Mouse (Mus musculus) heart, adult 11 months (tissue): ENCODE measurements around the gene Atp8b2.

Source experiments
- DNase-seq: peaks from one replicate; pipeline ENCODE4 v3.0.0; 2022

The Atp8b2 gene

GRCm38 (mm10) chr3:89959435-89959834, 3.9 kb downstream of the Atp8b2 start:
- DNase-seq: peak; percentile 93

GRCm38 (mm10) chr3:89957880-89958279, 5.4 kb downstream of the Atp8b2 start:
- no peak for DNase-seq

DNA sequence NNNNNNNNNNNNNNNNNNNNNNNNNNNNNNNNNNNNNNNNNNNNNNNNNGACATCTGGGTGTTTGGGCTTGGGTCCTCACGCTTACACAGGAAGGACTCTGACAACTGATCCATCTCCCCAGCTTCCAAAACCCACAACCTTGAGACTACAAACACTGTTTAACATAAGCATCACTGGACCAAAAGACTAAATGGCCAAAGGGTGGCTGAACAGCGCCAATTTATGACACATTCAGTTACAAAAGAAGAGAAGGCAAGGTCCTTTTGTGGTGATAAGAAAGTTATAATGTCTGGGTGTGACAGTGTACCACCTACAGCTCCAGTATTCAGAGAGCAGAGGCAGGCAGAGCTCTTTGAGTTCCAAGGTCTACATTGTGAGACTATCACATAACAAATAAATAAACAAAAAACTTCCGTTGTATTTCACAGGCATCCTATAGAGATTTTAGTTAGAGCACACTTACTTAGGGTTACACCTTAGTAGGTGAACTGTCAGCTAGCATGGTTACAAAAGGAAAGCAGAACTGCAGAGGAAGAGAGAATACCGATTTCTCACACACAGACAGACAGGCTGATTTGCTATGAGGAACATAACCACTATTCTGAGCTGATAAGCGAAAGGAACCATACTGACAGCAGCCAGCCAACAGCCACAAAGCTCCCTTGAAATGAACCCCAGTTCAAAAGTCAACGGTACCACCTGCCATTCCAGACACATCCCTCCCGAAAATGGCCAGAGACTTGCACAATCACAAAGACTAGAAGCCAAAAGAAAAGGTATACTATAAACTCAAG, 6.9 kb downstream of the Atp8b2 start:
- DNase-seq: no peak

GRCm38 (mm10) chr3:89953420-89953819, 9.9 kb downstream of the Atp8b2 start:
- peak; percentile 93 for DNase-seq

GRCm38 (mm10) chr3:89948655-89949054, 14.7 kb downstream of the Atp8b2 start:
- no peak for DNase-seq

DNA sequence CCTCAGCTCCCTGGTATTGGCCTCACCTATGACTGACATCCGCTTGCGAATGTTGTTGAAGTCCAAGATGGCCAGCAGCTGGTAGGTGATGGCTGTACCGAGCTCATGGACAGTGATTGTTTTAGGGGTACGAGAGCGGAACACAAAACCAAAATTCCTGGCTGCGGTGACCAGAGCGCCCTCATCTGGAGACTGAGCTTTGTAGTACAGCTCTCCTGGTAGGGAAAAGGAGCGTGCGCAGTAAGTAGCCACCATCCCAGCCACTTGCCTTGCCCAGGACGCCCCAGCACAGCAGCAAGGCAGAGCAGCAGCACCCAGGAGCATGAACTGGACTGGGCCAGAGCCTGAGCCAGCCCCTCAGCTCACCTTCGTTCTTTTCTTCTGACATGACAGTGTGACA, 15.3 kb downstream of the Atp8b2 start:
- no peak for DNase-seq

GRCm38 (mm10) chr3:89945026-89945425, 18.3 kb downstream of the Atp8b2 start:
- no peak for DNase-seq

DNA sequence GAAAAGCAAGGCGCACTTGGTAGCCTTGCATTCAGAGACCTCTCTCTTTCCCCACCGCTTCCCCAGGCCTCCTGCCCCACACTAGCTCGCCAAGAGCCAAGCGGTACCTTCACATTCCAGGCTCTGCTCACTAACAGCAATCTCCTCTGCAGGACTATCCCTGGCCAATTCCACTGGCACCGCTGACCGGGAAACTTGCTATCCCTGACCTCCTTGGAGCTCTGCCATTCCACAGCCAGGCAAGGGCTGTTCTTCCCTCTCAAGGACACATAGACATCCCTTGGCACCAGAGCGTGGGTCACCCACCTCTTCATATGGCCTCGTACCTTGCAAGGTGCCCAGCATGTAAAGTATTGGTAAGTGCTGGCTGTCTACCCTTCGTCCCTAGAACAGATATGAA, 20.4 kb downstream of the Atp8b2 start:
- DNase-seq: peak; percentile 93

GRCm38 (mm10) chr3:89936495-89936894, 26.8 kb downstream of the Atp8b2 start:
- DNase-seq: no peak

- DNase-seq: no peak
These were observed 30.4 kb downstream of the Atp8b2 start for GRCm38 (mm10) chr3:89932925-89933324.

GRCm38 (mm10) chr3:89928956-89929355, 34.4 kb downstream of the Atp8b2 start:
- DNase-seq: no peak

DNA sequence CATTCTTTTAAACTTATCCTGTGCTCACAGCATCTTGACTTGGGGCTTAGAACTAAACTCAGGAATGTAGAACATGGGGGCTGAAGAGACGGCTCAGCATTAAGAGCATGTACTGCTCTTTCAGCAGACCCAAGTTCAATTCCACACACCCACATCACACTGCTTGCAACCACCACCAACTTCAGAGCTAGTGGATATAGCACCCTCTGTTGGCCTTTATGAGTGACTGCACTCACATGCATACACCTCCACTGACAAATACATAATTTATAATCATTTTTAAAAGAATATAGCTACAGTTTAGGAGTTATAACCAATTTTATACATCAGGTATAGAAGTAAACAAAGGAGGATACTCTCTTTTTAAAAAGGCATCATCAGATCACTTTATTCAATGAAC, 36.9 kb downstream of the Atp8b2 start:
- DNase-seq: no peak

GRCm38 (mm10) chr3:89920711-89921110, 42.6 kb downstream of the Atp8b2 start:
- DNase-seq: no peak

DNA sequence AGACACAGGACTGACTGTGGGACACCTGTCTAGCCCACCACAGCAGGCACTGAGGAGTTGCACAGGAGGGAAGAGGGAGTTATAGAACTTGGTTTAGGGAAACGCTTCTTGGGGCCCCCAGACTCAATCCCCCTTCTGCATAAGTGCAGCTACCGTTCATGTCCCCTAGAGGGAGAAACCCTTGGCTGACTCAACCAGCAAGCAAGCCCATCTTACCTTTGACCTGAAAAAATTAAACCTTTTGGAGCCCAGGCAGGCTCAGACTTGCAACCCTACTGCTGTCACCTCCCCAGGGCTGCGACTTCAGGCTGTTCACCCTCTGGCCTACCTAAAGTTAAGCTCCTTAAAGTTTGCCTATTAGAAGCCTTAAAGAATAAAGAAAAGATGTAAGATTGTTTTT, 45.9 kb downstream of the Atp8b2 start:
- peak; percentile 72 for DNase-seq

DNA sequence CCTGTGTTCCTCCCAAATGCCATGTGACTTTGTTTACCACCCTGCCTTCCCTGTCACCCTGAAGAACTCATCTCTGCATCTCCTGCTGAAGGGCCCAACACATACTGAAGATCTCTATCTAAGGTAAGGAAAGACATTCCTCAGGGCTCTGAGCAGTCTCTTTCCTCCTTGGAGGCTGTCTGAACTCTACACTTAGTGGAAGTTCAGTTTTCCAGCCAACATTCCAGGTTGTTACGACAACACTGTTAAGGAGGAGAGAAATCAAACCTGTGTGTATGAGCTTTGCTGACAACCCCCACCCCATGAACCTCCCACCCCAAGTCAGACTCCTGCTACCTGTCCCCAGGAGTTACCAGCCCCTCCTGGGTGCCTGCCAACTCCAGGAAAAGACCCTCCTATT, 46.7 kb downstream of the Atp8b2 start:
- peak; percentile 79 for DNase-seq

DNA sequence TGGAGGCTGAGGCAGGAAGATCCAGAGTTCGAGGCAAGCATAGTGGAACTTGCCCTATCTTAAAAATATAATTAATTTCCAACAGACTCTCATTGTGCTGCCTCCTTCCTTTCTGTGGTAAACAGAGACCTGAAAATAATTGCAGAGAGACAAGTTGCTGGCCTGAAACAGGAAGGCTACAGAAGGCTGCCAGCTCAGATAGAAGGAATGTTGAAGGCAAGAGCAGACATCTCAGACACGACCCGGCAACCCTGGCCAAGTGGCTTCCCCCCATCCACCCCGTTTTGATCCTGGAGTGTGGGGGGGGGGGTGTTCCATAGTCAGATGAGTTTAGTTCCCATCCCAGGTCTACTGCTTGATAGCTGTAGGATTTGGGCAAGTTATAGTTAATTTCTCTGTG, 48.6 kb downstream of the Atp8b2 start:
- DNase-seq: peak; percentile 55

DNA sequence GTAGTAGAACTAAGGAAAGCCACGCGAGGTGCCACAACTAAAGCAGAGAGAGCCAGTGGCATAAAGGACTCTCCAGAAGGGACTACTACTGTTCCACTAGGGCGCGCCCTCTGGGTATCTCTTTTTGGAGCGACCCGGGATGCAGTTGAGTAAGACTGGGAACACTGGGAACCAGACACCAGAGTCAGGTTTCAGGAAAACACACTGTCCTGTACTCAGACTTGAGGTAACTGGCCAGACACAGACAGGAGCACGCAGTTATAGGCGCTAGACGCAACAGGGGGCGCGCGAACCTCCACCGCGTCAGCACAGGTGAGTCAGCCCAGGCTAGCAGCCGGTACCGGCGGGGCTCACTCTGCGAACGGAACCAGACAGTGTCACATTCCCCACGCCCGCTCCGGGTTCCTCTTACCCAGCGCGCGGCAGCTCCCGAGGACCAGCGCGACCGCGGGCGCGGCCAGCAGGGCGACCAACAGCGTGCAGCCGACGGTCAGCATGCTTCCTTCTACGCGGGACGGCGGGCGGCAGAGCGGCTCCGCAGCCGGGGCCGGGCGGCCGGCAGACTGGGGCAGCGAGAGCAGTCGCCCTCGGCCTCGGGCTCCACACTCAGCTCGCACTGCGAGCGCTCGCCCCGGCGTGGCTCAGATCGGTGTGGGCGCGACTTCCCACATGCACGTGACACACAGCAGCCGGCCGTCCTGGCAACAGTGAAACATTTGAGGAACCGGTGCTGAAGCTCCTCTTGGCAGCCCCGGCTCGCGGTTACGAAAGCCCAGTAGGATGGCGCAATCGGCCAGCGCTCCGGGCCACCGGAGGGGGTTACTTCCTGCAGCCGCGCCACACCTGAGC, 50.5 kb downstream of the Atp8b2 start, which contains the start of gene Il6ra:
Gene Il6ra, minus strand, starts transcription at position 654 of the 849 bp plus-strand sequence.
- DNase-seq: peak; percentile 99

DNA sequence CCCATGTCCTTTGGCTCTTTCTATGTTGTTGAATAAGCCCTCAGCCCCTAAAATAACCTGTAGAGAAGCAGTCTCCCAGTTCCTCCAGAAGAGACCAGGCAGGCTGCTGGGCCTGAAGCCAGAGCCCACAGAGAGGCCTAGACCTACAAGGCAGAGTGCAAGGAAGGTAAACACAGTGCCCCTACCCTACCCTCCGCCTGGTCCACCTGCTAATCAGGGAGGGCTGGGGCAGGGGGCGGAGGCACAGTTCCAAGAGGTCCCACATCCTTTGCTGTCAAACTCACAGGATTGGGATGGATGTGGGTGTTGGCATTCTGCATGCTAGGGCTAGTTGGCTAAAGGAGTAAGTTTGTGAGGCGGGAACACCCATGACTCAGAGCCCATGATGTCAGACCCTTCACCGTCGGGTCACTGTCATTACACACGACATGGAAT, 51.2 kb downstream of the Atp8b2 start:
- DNase-seq: peak; percentile 96

- peak; percentile 98 for DNase-seq
These were observed 52.1 kb downstream of the Atp8b2 start for GRCm38 (mm10) chr3:89911207-89911606.

DNA sequence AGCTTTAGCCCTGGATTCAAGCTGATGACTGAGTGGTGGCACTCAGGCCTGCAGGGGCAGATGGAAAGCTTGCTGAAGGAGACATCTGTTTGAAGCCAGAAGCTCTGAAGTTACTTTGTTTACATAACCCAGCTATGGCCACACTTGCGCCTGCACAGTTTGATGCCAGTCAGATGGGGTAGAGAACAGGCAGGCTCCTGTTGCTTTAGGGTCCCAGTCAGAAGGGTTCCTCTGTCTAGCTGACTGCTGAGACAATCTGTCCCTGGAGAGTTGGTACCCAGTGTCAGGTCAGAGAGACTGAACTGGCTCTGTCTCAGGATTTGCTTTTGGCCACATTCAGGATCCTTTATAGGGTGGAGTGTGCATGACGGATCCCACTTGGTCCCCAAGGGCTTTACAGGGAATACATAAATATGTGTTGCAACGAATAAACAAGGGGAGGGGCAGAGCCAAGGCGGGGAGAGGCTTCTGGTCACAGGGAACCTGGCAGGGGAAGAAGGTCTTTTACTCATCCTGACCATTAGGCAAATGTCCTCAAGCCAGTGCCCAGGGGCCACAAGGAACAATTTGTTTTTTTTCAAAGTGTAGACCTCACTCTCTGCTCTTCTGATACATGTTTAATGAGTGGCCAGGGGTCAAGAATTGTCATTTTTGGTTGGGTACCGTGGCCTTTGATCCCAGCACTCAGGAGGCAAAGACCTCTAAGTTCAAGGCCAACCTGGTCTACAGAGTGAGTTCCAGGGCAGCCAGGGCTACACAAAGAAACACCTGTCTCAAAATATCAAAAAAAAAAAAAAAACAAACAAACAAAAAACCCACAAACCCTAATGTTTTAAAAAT, 53.4 kb downstream of the Atp8b2 start:
- peak; percentile 96 for DNase-seq

GRCm38 (mm10) chr3:89908836-89909235, 54.5 kb downstream of the Atp8b2 start:
- peak; percentile 81 for DNase-seq

DNA sequence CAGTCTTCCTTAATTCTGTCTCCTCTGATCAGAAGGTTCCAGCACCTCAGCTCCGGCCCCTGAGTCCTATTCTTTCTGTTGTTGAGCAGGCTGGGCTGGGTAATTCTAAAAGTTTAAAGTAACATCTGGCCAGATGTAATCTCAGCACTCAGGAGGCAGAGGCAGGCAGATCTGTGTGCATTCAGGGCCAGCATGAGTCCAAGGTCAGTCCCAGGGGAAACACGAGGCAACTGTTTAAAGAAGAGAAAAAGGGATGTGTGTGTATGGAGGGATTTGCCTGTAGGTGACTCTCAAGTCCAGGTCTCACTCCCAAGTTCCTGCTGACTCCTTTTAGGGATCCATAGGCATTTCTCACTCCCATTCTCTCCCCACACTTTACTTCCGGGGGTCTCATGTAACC, 55.5 kb downstream of the Atp8b2 start:
- peak; percentile 89 for DNase-seq

DNA sequence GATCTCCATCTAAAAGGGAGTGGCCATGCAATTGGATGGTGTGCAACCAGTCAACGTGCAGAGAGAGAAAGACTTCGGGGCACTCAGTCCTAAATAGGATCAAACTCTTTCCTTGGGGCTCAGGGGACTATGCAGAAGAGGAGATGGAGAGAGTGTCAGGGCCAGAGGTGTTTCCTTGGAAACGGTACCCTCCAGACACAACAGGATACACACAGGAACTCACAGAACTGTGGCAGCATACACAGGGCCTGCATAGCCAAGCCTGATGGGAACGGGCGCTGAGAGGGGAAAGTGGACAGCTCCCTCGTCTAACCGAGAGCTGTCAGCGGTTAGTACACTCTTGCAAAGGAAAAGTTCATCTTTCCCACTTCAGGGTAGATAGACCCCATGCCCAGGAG, 63.8 kb downstream of the Atp8b2 start:
- no peak for DNase-seq
